Mouse (Mus musculus): Measurements from ENCODE around the gene Tnfrsf17. TPM values are rescaled to one million over a fixed set of nuclear protein-coding genes. Genes with fewer than 3 reads are reported as not detected.

Gene Tnfrsf17
- total RNA-seq (2014; rRNA removed) (not detected in 2 replicates), polyA plus RNA-seq (2012; rRNA removed) (not detected in 2 replicates)

DNA sequence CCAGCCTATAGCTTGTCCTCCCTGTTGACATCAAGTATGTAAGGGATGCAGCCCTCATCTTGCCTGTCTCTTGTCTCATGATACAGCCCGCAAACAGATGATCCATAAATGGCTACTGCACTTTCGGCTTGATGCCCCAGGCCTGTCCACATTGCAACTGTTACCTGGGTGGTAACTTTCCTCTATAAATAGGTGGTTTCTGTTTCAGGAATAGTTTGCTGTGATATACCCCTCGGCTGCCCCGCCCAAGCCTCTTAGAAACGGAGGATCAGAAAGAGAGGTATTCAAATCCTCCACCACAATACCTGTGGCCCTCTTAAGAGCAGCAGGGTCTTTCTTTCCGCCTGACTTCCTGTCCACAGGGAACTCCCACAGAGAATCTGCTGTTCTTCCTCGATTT is at the start of gene Tnfrsf17:
Gene Tnfrsf17, plus strand, starts transcription at position 301 of the 400 bp plus-strand sequence.
- 76% methylated on average over 7 of the region's 7 CpGs for WGBS
- no peaks in the 10 kb centered on the region for H3K27me3 ChIP-seq (ENCODE audit: control insufficient read depth, insufficient read depth, low read length)
- H3K79me2 ChIP-seq (ENCODE audit: control insufficient read depth, insufficient read depth, low read length), result no peaks in the 10 kb centered on the region
- no peak within 1 kb of the TSS for H3K9ac ChIP-seq (ENCODE audit: low read depth, low read length)
- no peak for DNase-seq (ENCODE audit: extremely low read depth, low read depth, low spot score)
- no peaks in the 10 kb centered on the region for H3K4me1 ChIP-seq (ENCODE audit: control insufficient read depth, insufficient read depth, low read length)
- TF ChIP-seq POLR2A (IDR thresholded peaks at IDR 0.05; ENCODE audit: extremely low read depth, insufficient read depth, low read length), result no peak
- H3K27ac ChIP-seq (replicated peaks; ENCODE audit: insufficient read depth, low read depth, low read length), result no peak within 1 kb of the TSS
- H3K4me3 ChIP-seq (ENCODE audit: insufficient read depth, low read depth, low read length), result no peak within 1 kb of the TSS
- H3K36me3 ChIP-seq (ENCODE audit: control insufficient read depth, insufficient read depth, low read length), result no peaks in the 10 kb centered on the region

DNA sequence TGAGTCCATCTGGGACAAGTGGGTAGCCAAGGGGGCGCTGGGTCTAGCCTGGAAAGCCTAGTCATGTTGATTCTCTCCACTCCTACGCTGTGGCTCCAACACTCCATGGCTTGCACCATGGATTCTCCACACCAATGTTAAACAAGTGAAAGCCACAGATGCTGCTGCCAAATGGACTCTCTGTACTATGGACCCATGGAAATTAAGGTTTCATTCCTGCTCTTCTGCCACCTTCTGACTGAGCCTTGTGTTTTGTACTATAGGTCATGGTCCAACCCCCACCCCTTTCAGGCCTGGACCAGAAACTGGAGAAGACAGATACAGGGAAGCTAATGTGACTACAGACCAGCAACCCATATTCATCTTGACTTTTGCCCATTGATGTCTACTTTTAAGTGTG is 47.1 kb upstream of the Tnfrsf17 start:
- H3K4me1 ChIP-seq (ENCODE audit: control insufficient read depth, insufficient read depth, low read length), result peaks cover 10% of the 10 kb centered on the region
- 36% methylated on average over 2 of the region's 2 CpGs for WGBS
- H3K79me2 ChIP-seq (ENCODE audit: control insufficient read depth, insufficient read depth, low read length), result no peaks in the 10 kb centered on the region
- no peak for TF ChIP-seq CTCF (IDR thresholded peaks at IDR 0.05; ENCODE audit: low read depth, low read length)
- no peak for TF ChIP-seq POLR2A (IDR thresholded peaks at IDR 0.05; ENCODE audit: extremely low read depth, insufficient read depth, low read length)
- no peak overlapping the region for H3K9ac ChIP-seq (ENCODE audit: low read depth, low read length)
- peak; percentile 96 for DNase-seq (ENCODE audit: extremely low read depth, low read depth, low spot score)
- peak overlapping the region; percentile 84 for H3K27ac ChIP-seq (replicated peaks; ENCODE audit: insufficient read depth, low read depth, low read length)
- no peak overlapping the region for H3K4me3 ChIP-seq (ENCODE audit: insufficient read depth, low read depth, low read length)
- no peaks in the 10 kb centered on the region for H3K27me3 ChIP-seq (ENCODE audit: control insufficient read depth, insufficient read depth, low read length)
- H3K36me3 ChIP-seq (ENCODE audit: control insufficient read depth, insufficient read depth, low read length), result no peaks in the 10 kb centered on the region

DNA sequence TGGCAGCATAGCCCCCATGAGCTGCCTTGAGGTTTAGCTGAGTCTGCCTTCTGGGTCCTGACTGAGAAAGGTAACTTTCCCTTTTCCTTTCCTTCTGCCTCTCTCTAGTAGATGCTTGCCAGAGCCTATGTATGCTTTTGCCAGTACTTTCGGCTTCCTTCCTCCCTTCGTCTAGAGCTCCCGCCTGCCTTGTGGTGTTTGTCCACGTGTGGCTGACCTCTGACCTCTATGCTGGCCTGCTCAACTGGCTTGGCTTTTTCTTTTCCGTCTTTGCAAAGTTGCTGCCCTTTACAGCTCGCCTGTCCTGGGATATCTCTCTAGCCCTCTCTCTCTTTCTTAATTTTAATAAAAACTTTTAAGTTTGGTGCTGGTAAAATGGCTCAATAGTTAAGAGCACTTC is 43.8 kb upstream of the Tnfrsf17 start:
- peak; percentile 71 for DNase-seq (ENCODE audit: extremely low read depth, low read depth, low spot score)
- H3K27me3 ChIP-seq (ENCODE audit: control insufficient read depth, insufficient read depth, low read length), result no peaks in the 10 kb centered on the region
- no peak overlapping the region for H3K9ac ChIP-seq (ENCODE audit: low read depth, low read length)
- H3K4me3 ChIP-seq (ENCODE audit: insufficient read depth, low read depth, low read length), result no peak overlapping the region
- H3K27ac ChIP-seq (replicated peaks; ENCODE audit: insufficient read depth, low read depth, low read length), result no peak overlapping the region
- no peaks in the 10 kb centered on the region for H3K79me2 ChIP-seq (ENCODE audit: control insufficient read depth, insufficient read depth, low read length)
- WGBS, result 6% methylated on average over 6 of the region's 6 CpGs
- no peak for TF ChIP-seq POLR2A (IDR thresholded peaks at IDR 0.05; ENCODE audit: extremely low read depth, insufficient read depth, low read length)
- no peak for TF ChIP-seq CTCF (IDR thresholded peaks at IDR 0.05; ENCODE audit: low read depth, low read length)
- peaks cover 10% of the 10 kb centered on the region for H3K4me1 ChIP-seq (ENCODE audit: control insufficient read depth, insufficient read depth, low read length)
- H3K36me3 ChIP-seq (ENCODE audit: control insufficient read depth, insufficient read depth, low read length), result no peaks in the 10 kb centered on the region

GRCm38 (mm10) chr16:11270642-11271041 is 43.0 kb upstream of the Tnfrsf17 start:
- Histone ChIP-seq H3K27me3 (ENCODE audit: control insufficient read depth, insufficient read depth, low read length) (no peaks in the 10 kb centered on the region), H3K4me1 (ENCODE audit: control insufficient read depth, insufficient read depth, low read length) (peaks cover 10% of the 10 kb centered on the region), H3K79me2 (ENCODE audit: control insufficient read depth, insufficient read depth, low read length) (no peaks in the 10 kb centered on the region), H3K36me3 (ENCODE audit: control insufficient read depth, insufficient read depth, low read length) (no peaks in the 10 kb centered on the region), H3K9ac (ENCODE audit: low read depth, low read length) (no peak overlapping the region), H3K27ac (replicated peaks; ENCODE audit: insufficient read depth, low read depth, low read length) (no peak overlapping the region), H3K4me3 (ENCODE audit: insufficient read depth, low read depth, low read length) (no peak overlapping the region)
- DNase-seq (ENCODE audit: extremely low read depth, low read depth, low spot score), result no peak
- WGBS, result 86% methylated on average over 2 of the region's 2 CpGs
- TF ChIP-seq POLR2A (IDR thresholded peaks at IDR 0.05; ENCODE audit: extremely low read depth, insufficient read depth, low read length), result no peak
- no peak for TF ChIP-seq CTCF (IDR thresholded peaks at IDR 0.05; ENCODE audit: low read depth, low read length)

GRCm38 (mm10) chr16:11271073-11271472 is 42.5 kb upstream of the Tnfrsf17 start:
- H3K36me3 ChIP-seq (ENCODE audit: control insufficient read depth, insufficient read depth, low read length), result no peaks in the 10 kb centered on the region
- TF ChIP-seq POLR2A (IDR thresholded peaks at IDR 0.05; ENCODE audit: extremely low read depth, insufficient read depth, low read length), result no peak
- TF ChIP-seq CTCF (IDR thresholded peaks at IDR 0.05; ENCODE audit: low read depth, low read length), result no peak
- peaks cover 9% of the 10 kb centered on the region for H3K4me1 ChIP-seq (ENCODE audit: control insufficient read depth, insufficient read depth, low read length)
- no peaks in the 10 kb centered on the region for H3K79me2 ChIP-seq (ENCODE audit: control insufficient read depth, insufficient read depth, low read length)
- no peak overlapping the region for H3K4me3 ChIP-seq (ENCODE audit: insufficient read depth, low read depth, low read length)
- DNase-seq (ENCODE audit: extremely low read depth, low read depth, low spot score), result no peak
- no peaks in the 10 kb centered on the region for H3K27me3 ChIP-seq (ENCODE audit: control insufficient read depth, insufficient read depth, low read length)
- H3K9ac ChIP-seq (ENCODE audit: low read depth, low read length), result no peak overlapping the region
- no peak overlapping the region for H3K27ac ChIP-seq (replicated peaks; ENCODE audit: insufficient read depth, low read depth, low read length)

DNA sequence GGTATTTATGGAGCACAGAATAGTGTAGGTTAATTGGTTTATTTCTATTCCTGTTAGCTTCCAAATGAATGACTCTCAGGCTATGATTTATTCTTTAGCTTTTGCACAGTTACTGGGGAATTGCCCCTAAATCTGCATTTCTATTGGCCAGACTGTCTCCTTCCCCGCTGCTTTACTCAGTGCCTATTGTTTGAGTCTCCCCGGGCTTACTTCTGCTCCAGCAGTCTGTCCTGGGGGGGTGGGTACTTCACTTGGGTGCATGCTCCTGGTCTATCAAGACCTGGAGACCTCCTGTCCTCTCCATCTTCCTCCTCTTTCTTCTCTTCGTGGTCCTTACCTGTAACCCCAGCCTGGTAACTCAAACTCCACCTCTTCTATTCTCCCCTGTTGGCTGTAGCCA is 36.7 kb upstream of the Tnfrsf17 start:
- no peaks in the 10 kb centered on the region for H3K4me1 ChIP-seq (ENCODE audit: control insufficient read depth, insufficient read depth, low read length)
- no peak overlapping the region for H3K9ac ChIP-seq (ENCODE audit: low read depth, low read length)
- no peaks in the 10 kb centered on the region for H3K36me3 ChIP-seq (ENCODE audit: control insufficient read depth, insufficient read depth, low read length)
- TF ChIP-seq POLR2A (IDR thresholded peaks at IDR 0.05; ENCODE audit: extremely low read depth, insufficient read depth, low read length) (no peak), CTCF (IDR thresholded peaks at IDR 0.05; ENCODE audit: low read depth, low read length) (no peak)
- H3K4me3 ChIP-seq (ENCODE audit: insufficient read depth, low read depth, low read length), result no peak overlapping the region
- H3K27me3 ChIP-seq (ENCODE audit: control insufficient read depth, insufficient read depth, low read length), result no peaks in the 10 kb centered on the region
- H3K79me2 ChIP-seq (ENCODE audit: control insufficient read depth, insufficient read depth, low read length), result no peaks in the 10 kb centered on the region
- no peak overlapping the region for H3K27ac ChIP-seq (replicated peaks; ENCODE audit: insufficient read depth, low read depth, low read length)
- 76% methylated on average over 3 of the region's 3 CpGs for WGBS
- no peak for DNase-seq (ENCODE audit: extremely low read depth, low read depth, low spot score)
